Mouse (Mus musculus) hindbrain, embryonic 13.5 days (tissue): ENCODE results near the gene Fcho2. TPM values are rescaled to one million over a fixed set of nuclear protein-coding genes. Genes with fewer than 3 reads are reported as not detected.
"Not testable (repeated sequence)": the region's sequence is repeated elsewhere in the genome, so short reads cannot be mapped to it uniquely, and the experiment has no call there.

Source experiments
- ATAC-seq: fragments of 200-750 bp; cut with Nextera tagmentation; 2 replicates; pipeline ENCODE4 v1.8.0; 2017; ENCODE audit warnings: moderate TSS enrichment; ENCODE audit not compliant: low FRiP score
- H3K27ac ChIP-seq: fragments of 300-500 bp; sonication (generic); 2 replicates; pipeline ENCODE4 v1.5.1; 2015; ENCODE audit warnings: inconsistent platforms, mild to moderate bottlenecking, moderate library complexity
- H3K27me3 ChIP-seq: fragments of 300-500 bp; sonication (generic); 2 replicates; pipeline ENCODE4 v1.6.1; 2015; ENCODE audit warnings: mild to moderate bottlenecking, inconsistent platforms
- H3K36me3 ChIP-seq: fragments of 300-500 bp; sonication (generic); 2 replicates; pipeline ENCODE4 v1.6.1; 2015; ENCODE audit warnings: mild to moderate bottlenecking, inconsistent platforms
- H3K4me1 ChIP-seq: fragments of 300-500 bp; sonication (generic); replicated peaks from 2 replicates; pipeline ENCODE4 v1.6.1; 2015; ENCODE audit warnings: inconsistent platforms
- H3K4me2 ChIP-seq: fragments of 300-500 bp; sonication (generic); 2 replicates; pipeline ENCODE4 v1.6.1; 2015; ENCODE audit warnings: inconsistent platforms, mild to moderate bottlenecking, moderate library complexity
- H3K4me3 ChIP-seq: fragments of 300-500 bp; sonication (generic); 2 replicates; pipeline ENCODE4 v1.5.1; 2015; ENCODE audit warnings: mild to moderate bottlenecking, inconsistent platforms
- H3K9ac ChIP-seq: fragments of 300-500 bp; sonication (generic); 2 replicates; pipeline ENCODE4 v1.6.1; 2015; ENCODE audit warnings: mild to moderate bottlenecking, inconsistent platforms
- H3K9me3 ChIP-seq: fragments of 300-500 bp; sonication (generic); 2 replicates; pipeline ENCODE4 v1.6.1; 2016; ENCODE audit warnings: inconsistent platforms
- WGBS: fragments of 180-500 bp; shearing (Covaris S2); methylation state at CpG from one replicate; pipeline ENCODE4 v1.1.7; 2015; 5-methylcytosine and 5-hydroxymethylcytosine counted together
- polyA plus RNA-seq: library from polyadenylated mRNA; unstranded; fragments of >200 nt; fragmentation: Nextera tagmentation; extraction: Ambion mirVana; gene quantifications from 2 replicates; pipeline ENCODE4 v1.2.1, GENCODE M21; 2015

The Fcho2 gene
- polyA plus RNA-seq, 1 experiment from 2014 or later: 29.4 TPM

GRCm38 (mm10) chr13:98817766-98818165 lies 2.5 kb upstream of the Fcho2 start:
- Histone ChIP-seq H3K4me1 (peaks cover 9% of the 10 kb centered on the region), H3K4me2 (no peak overlapping the region), H3K27ac (no peak overlapping the region), H3K9me3 (no peaks in the 10 kb centered on the region), H3K27me3 (no peaks in the 10 kb centered on the region), H3K9ac (no peak overlapping the region), H3K36me3 (no peaks in the 10 kb centered on the region), H3K4me3 (no peak overlapping the region)
- 49% methylated on average over 4 of the region's 4 CpGs for WGBS
- no peak for ATAC-seq

- not testable (repeated sequence) for H3K27ac ChIP-seq, H3K9me3 ChIP-seq, H3K9ac ChIP-seq, H3K36me3 ChIP-seq, H3K4me3 ChIP-seq, ATAC-seq, H3K27me3 ChIP-seq, H3K4me2 ChIP-seq
- whole genome bisulfite sequencing: 83% methylated on average over 4 of the region's 4 CpGs
- H3K4me1 ChIP-seq: peaks cover 14% of the 10 kb centered on the region
These were observed 1.9 kb upstream of the Fcho2 start for GRCm38 (mm10) chr13:98816981-98817660.

DNA sequence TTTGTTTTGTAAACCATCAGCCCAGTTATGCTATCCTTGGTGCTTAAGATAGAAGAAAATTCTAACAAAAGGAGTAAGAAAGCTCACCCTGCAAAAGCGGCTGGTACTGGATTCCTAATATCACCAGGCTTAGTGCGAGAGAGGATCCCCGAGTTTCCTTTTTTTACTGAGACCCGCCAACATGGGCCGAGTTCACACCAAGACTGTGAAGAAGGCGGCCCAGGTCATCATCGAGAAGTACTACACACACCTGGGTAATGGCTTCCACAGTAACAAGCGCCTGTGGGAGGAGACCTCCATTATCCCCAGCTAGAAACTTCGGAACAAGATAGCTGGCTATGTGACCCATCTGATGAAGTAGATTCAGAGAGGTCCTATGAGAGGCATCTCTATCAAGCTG lies 1.3 kb upstream of the Fcho2 start:
- Histone ChIP-seq H3K9ac (no peak overlapping the region), H3K36me3 (no peaks in the 10 kb centered on the region), H3K4me1 (peaks cover 14% of the 10 kb centered on the region), H3K4me3 (no peak overlapping the region), H3K4me2 (no peak overlapping the region), H3K27ac (no peak overlapping the region), H3K27me3 (no peaks in the 10 kb centered on the region), H3K9me3 (no peaks in the 10 kb centered on the region)
- ATAC-seq: no peak
- 87% methylated on average over 9 of the region's 9 CpGs for WGBS

GRCm38 (mm10) chr13:98814275-98815040 lies 791 bp downstream of the Fcho2 start:
- Histone ChIP-seq H3K27me3 (no peaks in the 10 kb centered on the region), H3K4me3 (peak overlapping the region; percentile 92), H3K4me1 (peaks cover 17% of the 10 kb centered on the region), H3K27ac (peak overlapping the region; percentile 95), H3K4me2 (peak overlapping the region; percentile 62), H3K36me3 (no peaks in the 10 kb centered on the region), H3K9me3 (no peaks in the 10 kb centered on the region), H3K9ac (peak overlapping the region; percentile 93)
- ATAC-seq: peak; percentile 71
- WGBS: under 1% methylated on average over 51 of the region's 81 CpGs

DNA sequence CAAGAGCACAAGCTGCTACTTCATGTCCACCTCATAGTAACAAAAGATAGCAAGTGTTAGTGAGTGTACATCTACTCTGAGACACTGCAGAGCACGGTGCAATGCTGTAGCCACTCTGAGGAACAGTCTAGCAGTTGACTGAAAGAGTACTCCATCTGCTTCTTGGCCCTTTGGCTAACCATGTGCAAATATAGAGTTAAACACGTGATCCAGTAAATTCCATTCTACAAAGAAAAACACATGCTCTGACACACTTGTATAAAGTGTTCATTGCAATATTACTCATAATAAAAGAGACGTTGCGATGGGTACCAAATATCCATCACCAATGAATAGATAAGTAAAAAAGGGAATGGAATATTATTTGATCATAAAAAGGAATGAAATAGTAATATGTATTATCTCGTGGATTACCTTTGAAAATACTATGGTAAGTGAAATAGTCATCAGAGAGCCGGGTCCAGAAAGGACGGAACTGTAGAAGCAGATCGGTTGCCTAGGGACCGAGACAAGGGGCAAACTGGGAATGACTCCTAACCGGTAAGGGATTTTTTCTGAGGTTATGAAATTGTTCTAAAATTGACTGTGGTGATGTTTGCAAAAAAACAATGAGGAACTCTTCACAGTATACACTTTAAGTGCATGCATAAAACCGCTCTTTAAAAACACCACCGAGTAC lies 1.5 kb downstream of the Fcho2 start:
- no peaks in the 10 kb centered on the region for H3K9me3 ChIP-seq
- peak overlapping the region; percentile 93 for H3K9ac ChIP-seq
- peak overlapping the region; percentile 95; the same call in 1 of the 2 replicates for H3K27ac ChIP-seq
- WGBS: 26% methylated on average over 12 of the region's 12 CpGs
- ATAC-seq: no peak
- no peaks in the 10 kb centered on the region for H3K27me3 ChIP-seq
- peak overlapping the region; percentile 62 for H3K4me2 ChIP-seq
- peak overlapping the region; percentile 92 for H3K4me3 ChIP-seq
- peaks cover 17% of the 10 kb centered on the region for H3K4me1 ChIP-seq
- H3K36me3 ChIP-seq: no peaks in the 10 kb centered on the region

- Histone ChIP-seq H3K27ac (no peak overlapping the region), H3K9me3 (no peaks in the 10 kb centered on the region), H3K4me3 (peak overlapping the region; percentile 92), H3K36me3 (no peaks in the 10 kb centered on the region), H3K4me1 (peaks cover 17% of the 10 kb centered on the region), H3K27me3 (no peaks in the 10 kb centered on the region), H3K9ac (no peak overlapping the region), H3K4me2 (peak overlapping the region; percentile 62)
- WGBS: 79% methylated on average over 2 of the region's 2 CpGs
- ATAC-seq: no peak
These were observed 2.1 kb downstream of the Fcho2 start for GRCm38 (mm10) chr13:98813167-98813566.

GRCm38 (mm10) chr13:98812285-98812684 lies 3.0 kb downstream of the Fcho2 start:
- no peaks in the 10 kb centered on the region for H3K9me3 ChIP-seq
- no peak overlapping the region for H3K9ac ChIP-seq
- no peaks in the 10 kb centered on the region for H3K27me3 ChIP-seq
- no peak for ATAC-seq
- 74% methylated on average over 4 of the region's 4 CpGs for WGBS
- H3K36me3 ChIP-seq: no peaks in the 10 kb centered on the region
- H3K4me1 ChIP-seq: peaks cover 17% of the 10 kb centered on the region
- 0 out of 2 replicates have a peak overlapping the region, but pooled peaks have one; percentile 15 for H3K4me2 ChIP-seq
- no peak overlapping the region for H3K4me3 ChIP-seq
- no peak overlapping the region for H3K27ac ChIP-seq

- 82% methylated on average over 6 of the region's 6 CpGs for WGBS
- H3K9ac ChIP-seq: no peak overlapping the region
- H3K4me2 ChIP-seq: no peak overlapping the region
- H3K4me1 ChIP-seq: peaks cover 17% of the 10 kb centered on the region
- no peak overlapping the region for H3K27ac ChIP-seq
- ATAC-seq: no peak
- peaks cover 3% of the 10 kb centered on the region for H3K36me3 ChIP-seq
- no peaks in the 10 kb centered on the region for H3K9me3 ChIP-seq
- H3K27me3 ChIP-seq: no peaks in the 10 kb centered on the region
- no peak overlapping the region for H3K4me3 ChIP-seq
These were observed 5.1 kb downstream of the Fcho2 start for GRCm38 (mm10) chr13:98810143-98810542.

DNA sequence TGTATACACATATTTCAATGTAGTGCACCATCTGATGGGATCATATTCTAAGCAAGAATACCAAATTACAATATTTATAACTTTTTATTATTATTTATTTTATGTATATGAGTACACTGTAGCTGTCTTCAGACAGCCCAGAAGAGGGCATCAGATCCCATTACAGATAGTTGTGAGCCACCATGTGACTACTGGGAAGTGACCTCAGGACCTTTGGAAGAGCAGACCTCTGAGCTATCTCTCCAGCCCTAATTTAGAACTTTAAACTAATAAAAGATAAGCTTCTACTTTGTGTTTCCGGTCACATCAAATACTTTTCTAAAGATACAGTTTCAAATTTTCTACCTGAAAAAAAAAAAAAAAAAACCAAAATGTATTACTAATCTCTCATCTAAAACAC lies 6.2 kb downstream of the Fcho2 start:
- Histone ChIP-seq H3K4me3 (no peak overlapping the region), H3K4me2 (no peak overlapping the region), H3K36me3 (peaks cover 11% of the 10 kb centered on the region), H3K4me1 (peaks cover 17% of the 10 kb centered on the region), H3K9ac (no peak overlapping the region), H3K27ac (no peak overlapping the region), H3K9me3 (no peaks in the 10 kb centered on the region), H3K27me3 (no peaks in the 10 kb centered on the region)
- 100% methylated on average over 1 of the region's 1 CpGs for WGBS
- ATAC-seq: no peak

DNA sequence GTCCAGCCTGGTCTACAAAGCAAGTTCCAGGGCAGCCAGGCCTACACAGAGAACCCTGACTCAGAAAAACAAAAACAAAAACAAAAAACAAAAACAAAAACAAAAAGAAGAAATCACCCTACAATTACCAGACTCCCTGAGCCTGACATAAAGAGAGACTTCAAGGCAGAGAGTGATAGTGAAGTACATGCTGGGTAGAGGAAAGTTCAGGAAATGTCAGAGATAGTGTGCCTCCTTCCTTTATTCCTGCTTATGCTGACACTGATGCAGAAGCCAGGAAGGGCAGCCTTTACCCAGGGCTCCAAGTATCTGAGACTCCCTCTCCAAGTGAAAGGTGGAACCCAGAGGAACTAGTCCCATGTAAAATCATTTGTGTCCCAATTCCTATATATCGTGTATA lies 10.8 kb downstream of the Fcho2 start:
- Histone ChIP-seq H3K27me3 (no peaks in the 10 kb centered on the region), H3K4me3 (no peak overlapping the region), H3K9ac (no peak overlapping the region), H3K4me2 (no peak overlapping the region), H3K27ac (no peak overlapping the region), H3K4me1 (no peaks in the 10 kb centered on the region), H3K9me3 (peaks cover 10% of the 10 kb centered on the region; the same call in 1 of the 2 replicates), H3K36me3 (peaks cover 47% of the 10 kb centered on the region)
- WGBS: 100% methylated on average over 1 of the region's 1 CpGs
- no peak for ATAC-seq

DNA sequence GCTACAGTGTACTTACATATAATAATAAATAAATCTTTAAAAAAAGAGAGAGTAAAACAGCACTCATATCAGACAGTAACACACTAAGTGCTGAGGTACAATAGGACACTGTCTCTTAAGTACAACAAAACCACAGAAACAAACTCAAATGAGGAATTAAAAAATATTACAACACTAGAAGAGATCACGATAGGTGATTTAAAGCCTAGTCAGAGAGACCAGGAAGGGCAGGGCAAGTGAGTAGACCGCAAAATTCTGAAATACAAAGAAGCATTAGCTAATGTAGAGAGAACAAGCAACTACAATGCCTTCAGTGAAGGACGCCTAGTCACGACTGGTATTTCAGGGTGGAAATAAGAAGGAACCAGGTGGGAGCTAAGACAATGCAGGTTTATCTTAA lies 11.6 kb downstream of the Fcho2 start:
- H3K9ac ChIP-seq: no peak overlapping the region
- no peak overlapping the region for H3K27ac ChIP-seq
- H3K4me2 ChIP-seq: no peak overlapping the region
- peaks cover 54% of the 10 kb centered on the region for H3K36me3 ChIP-seq
- no peak overlapping the region for H3K4me3 ChIP-seq
- peaks cover 10% of the 10 kb centered on the region; the same call in 1 of the 2 replicates for H3K9me3 ChIP-seq
- H3K4me1 ChIP-seq: no peaks in the 10 kb centered on the region
- WGBS: 90% methylated on average over 4 of the region's 4 CpGs
- no peaks in the 10 kb centered on the region for H3K27me3 ChIP-seq
- no peak for ATAC-seq

- no peak overlapping the region for H3K27ac ChIP-seq
- no peaks in the 10 kb centered on the region for H3K4me1 ChIP-seq
- no peaks in the 10 kb centered on the region for H3K27me3 ChIP-seq
- H3K36me3 ChIP-seq: peaks cover 57% of the 10 kb centered on the region
- H3K4me2 ChIP-seq: no peak overlapping the region
- 96% methylated on average over 3 of the region's 3 CpGs for WGBS
- H3K9me3 ChIP-seq: peaks cover 10% of the 10 kb centered on the region; the same call in 1 of the 2 replicates
- H3K4me3 ChIP-seq: no peak overlapping the region
- no peak for ATAC-seq
- no peak overlapping the region for H3K9ac ChIP-seq
These were observed 12.3 kb downstream of the Fcho2 start for GRCm38 (mm10) chr13:98802957-98803356.
